Mouse (Mus musculus) frontal cortex, postnatal 14 days (tissue): Measurements from ENCODE around the gene Sumo1.
"Not testable (repeated sequence)": the region's sequence is repeated elsewhere in the genome, so short reads cannot be mapped to it uniquely, and the experiment has no call there.

Experiments
- DNase-seq, 2 experiments: peaks; one replicate each; pipeline ENCODE4 v3.0.0; 2022; ENCODE audit warnings: low spot score in 2 of 2

Sumo1 gene

DNA sequence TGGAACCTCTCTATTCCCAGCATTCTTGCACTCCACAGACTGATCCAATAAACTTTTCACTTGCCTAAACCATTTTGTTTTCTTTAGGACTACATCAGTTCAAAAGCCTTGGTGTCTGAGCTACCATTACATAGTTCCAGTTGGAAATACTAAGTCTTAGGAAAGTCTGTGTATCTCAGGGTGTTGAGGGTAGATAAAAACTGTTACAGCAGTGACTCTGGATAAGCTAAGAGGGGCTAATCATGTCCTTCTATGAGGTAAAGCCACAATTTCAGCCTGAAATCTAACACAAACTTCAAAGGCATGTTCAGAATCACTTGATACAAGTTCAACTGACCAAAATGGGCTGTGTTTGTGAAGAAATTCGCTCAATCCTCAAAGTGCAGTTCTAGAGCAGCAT, 34.3 kb downstream of the Sumo1 start:
- no peak for DNase-seq

- no peak for DNase-seq
These were observed 37.6 kb downstream of the Sumo1 start for GRCm38 (mm10) chr1:59633056-59633455.

GRCm38 (mm10) chr1:59631986-59632659, 38.5 kb downstream of the Sumo1 start:
- DNase-seq: no peak

DNA sequence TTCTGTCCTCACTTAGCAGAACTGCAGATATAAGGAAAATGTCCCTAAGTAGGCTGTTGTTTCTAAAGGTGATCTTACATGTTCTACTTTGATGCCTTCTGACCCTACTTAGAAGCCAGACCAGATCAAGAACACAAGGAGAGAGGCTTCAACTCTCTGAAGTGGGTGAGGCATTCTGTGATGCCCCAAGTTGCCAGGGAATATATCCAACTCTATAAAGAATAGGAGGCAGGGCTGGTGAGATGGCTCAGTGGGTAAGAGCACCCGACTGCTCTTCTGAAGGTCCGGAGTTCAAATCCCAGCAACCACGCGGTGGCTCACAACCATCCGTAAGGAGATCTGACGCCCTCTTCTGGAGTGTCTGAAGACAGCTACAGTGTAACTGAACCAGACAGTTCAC, 40.3 kb downstream of the Sumo1 start:
- not testable (repeated sequence) for DNase-seq

DNA sequence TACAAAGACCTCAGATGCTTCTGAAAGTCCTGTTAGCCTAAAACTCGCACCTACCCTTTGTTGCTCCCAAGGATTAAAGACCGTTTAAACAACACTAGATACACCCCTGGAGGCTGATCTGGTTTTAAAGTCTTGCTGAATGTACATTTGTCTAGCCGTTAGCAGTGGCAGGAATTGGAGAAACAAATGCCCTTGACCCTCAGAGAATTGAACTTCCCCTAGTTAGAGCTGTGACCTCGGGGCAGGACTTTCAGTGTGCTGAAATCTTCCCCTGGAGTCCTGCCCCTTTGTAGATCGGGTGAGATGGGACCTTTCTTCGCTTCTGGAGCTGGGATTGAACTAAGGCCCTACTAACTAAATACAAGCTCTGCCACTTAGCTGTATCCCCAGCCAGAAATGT, 41.4 kb downstream of the Sumo1 start:
- no peak for DNase-seq

GRCm38 (mm10) chr1:59625410-59625809, 45.2 kb downstream of the Sumo1 start:
- DNase-seq: no peak

DNA sequence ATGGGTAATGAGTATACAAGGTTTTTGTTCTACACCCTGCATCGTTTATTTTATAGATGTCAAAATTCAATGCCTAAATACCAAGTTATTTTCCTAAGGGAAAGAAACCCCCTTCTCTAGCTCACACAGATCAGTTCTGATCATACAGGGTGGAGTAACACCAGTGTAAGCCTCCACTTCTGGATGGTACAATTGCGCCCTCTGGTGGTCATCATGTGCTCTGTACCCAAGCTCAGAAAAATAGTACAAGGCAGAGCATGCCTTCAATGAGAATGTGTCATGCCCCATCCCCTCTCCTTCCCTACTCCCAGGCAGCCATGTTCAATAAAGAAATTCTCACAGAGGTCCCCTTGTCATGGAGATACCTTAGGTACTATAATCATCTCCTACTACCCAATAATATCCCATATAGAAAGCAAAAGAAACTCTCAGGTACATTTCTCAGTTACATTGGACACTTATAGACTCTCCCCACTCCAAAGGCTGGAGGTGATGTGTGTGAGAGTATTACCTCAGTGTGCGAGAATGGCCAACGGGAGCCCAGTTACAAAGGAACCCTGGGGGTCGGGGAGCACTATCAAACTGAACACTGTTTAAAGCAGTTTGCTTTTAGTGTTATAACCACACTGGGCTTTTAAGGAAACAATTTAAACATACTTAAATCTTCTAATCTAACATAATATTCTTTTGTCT, 47.2 kb downstream of the Sumo1 start:
- DNase-seq: peak; percentile 24 to 70

DNA sequence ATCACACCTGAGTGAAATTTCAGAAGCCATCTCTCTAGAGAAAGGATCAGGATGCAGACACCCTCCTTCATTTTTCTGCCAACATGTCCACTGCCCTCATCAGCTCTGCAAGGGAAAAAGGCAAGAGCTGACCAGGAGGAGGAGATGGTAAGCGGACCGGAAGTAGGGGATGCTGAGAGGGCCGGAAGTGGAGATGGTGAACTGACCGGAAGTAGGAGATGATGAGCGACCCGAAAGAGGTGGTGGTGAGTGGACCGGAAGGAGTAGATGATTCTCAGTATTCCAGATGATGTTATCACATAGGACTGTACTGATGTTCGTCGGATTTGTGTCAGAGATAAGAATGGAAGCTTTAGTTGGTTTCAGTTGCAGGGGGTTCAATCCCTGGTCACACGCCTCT, 51.4 kb downstream of the Sumo1 start:
- DNase-seq: no peak

DNA sequence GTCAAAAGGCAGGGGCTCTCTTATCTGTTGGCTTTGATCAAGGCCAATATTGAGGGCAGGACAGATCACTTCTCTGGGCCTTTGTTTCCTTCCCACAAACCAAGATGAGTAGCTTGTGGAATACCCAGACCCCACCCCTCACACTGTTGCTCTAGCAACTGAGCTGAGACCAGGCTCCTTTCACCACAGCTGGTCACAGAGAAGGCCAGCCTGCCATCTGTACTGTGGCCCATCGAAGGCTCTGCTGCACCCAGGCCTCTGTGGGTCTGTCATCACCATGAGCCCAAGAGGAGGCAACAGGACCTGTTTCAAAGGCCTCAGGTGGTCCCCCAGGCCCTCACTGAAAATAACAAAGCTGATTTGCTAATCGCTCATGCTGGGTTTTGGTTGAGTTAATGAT, 55.6 kb downstream of the Sumo1 start:
- no peak for DNase-seq

DNA sequence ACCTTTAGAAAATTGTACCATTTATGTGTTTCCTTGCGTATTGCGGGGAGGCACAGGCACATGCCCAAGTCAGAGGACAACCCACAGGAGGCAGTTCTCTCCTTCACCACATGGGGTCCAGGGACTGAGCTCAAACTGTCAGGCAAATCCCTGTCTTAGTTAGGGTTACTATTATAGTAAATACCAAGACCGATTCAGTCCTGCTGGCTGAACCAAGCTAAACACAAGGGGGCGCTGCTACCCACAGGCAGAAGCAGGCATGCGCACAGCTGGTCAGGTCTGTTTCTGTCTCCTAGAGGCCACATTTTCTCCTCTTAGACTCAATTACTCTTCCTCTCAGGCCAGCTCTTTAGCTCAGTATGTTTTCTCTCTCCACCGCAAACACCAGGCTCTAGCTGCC, 56.8 kb downstream of the Sumo1 start:
- peak in 1 of 2 experiments; percentile 17 for DNase-seq

DNA sequence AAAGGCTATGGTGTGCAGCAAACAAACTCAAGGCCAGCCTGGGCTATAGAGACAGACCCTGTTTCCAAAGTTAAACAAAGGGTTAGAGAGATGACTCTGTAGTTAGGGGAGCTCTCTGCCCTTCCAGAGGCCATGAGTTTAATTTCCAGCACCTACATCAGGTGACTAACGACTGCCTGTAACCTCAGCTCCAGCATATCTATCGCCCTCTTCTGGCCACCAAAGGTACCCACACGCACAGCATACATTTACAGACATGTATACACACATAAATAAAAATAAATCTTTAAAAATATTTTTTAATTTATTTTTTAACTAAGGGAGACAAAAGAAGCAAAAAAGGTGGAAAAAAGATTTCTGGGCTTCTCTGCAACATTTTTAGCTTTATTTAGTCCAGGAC, 59.7 kb downstream of the Sumo1 start:
- DNase-seq: no peak

DNA sequence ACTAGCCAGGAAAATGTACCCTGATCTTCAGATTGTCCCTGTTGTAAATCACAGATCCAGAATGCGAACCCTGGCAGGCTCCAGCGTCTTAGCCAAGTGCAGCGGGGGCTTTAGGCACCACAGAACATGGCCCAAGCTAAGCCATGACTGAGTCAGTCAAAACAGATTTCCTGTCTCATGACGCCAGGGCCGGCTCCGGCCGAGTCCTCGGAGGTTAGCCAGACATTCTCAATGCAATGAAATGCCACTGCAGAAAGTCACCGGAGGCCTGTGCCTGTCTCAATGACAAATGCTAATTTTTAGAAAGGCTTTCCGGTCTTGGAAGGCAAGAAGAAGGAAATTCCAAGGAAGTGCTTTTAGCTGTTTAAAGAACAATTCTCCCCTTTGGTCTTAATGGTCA, 60.7 kb downstream of the Sumo1 start:
- DNase-seq: no peak

- DNase-seq: no peak
These were observed 61.2 kb downstream of the Sumo1 start for GRCm38 (mm10) chr1:59609458-59609857.

GRCm38 (mm10) chr1:59608920-59609319, 61.7 kb downstream of the Sumo1 start:
- no peak for DNase-seq

GRCm38 (mm10) chr1:59608125-59608762, 62.4 kb downstream of the Sumo1 start:
- DNase-seq: no peak

DNA sequence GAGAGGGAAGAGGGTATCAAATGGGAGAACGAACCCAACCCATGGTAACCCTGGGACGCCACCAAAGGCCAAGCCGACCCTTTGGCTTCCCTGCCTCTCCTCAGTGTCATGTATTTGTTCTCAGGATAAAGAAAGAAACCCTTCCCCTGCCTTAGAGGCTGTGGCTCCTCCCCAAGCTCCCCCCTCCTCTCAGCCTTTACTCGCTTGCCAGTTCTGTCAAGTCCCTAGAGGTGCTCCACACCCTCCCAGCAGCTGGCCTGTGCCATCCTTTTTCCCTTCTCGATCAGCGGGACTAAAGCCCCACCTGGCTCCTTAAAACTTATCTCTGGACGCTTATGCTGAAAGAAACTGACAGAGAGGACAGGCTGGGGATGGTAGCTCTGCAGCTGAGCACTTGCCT, 63.6 kb downstream of the Sumo1 start:
- DNase-seq: no peak

DNA sequence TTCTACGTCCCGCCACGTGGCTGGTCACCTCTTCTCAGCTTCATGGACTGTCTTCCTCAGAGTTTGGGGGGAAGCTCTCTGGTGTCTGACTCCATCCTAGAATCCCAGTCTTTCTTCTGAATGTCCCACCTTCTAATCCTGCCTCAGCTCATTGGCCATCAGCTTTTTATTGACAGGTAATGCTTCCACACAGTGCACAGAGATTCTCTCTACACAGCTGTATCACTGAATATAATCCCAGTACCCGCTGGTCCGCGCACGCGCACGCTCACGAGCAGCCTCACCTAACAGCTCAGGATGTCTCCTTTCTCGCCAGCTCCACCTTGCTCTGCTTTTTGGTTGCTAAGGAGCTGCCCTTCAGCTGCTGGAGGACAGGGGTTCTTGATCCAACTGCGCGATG, 64.2 kb downstream of the Sumo1 start:
- no peak for DNase-seq

GRCm38 (mm10) chr1:59603893-59604292, 66.7 kb downstream of the Sumo1 start:
- DNase-seq: no peak

DNA sequence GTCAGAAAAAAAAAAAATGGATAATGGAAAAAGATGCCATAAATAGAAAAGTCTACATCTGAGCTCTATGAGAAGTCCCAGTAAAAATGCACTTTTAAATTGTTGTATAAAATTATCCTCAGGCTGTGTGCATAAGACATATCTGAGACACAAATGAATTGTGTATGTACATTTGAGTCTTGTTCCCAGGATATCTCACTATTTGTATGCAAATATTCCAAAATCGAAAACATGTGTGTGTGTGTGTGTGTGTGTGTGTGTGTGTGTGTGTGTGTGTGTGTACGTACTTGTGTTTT, 67.3 kb downstream of the Sumo1 start:
- DNase-seq: no peak

DNA sequence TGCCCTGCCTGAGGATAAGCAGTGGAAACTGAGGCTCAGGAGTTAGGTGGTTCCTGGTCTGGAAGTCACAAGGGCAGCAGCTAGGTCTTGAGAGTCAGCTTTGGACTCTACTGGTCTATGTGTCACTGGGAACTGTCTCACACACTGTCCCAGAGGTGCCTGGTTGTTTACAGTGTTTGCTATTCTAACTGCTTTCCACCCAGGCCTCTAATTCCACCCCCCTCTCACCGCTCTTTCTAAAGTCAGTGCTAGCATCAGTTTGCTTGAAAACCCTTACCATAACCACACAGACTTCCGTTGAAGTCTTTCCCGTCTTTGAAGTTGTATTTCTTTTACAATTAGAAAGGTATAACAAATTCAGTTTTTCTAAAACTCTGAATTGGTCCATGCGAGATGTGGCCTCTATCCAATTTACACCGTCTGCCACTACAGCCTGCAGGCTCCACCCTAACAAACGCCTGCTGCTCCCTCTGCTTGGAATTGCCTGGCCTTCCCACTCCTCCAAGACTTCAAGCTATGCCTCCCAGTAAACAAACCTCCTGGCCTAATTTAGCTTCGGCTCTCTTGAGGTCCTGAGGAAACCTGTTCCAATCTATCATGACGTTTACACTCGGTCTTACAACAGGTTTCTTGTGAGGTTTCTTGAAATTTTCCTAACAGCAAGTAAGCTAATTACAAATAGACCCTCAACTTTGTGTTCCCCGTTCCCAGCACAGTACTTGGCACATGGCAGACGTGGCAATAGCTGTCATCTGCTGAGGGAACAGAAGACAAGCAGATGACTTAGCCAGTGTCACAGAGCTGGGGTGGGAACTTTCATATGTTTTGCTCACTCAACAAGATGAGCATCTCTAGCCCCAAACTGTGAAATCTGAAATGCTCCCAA, 67.9 kb downstream of the Sumo1 start:
- no peak for DNase-seq

DNA sequence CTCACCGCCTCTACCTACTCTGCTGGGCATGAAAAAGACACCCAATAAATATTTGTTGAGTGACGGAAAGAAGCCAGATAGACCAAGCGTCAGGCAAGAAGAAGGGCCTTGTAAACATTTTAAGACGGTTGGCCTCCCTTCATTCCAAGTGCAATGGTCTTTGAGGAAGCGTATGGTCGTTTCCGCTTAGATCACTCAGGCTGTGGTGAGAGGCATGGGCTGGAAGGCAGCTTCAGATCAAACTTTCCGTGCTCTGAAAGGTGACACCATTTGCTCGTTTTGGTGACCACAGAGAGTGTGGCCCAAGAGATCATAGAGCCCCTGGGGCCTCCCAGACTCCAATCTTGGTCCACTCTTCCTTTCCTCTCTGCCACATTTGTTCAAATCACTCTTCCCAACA, 75.0 kb downstream of the Sumo1 start:
- no peak for DNase-seq

DNA sequence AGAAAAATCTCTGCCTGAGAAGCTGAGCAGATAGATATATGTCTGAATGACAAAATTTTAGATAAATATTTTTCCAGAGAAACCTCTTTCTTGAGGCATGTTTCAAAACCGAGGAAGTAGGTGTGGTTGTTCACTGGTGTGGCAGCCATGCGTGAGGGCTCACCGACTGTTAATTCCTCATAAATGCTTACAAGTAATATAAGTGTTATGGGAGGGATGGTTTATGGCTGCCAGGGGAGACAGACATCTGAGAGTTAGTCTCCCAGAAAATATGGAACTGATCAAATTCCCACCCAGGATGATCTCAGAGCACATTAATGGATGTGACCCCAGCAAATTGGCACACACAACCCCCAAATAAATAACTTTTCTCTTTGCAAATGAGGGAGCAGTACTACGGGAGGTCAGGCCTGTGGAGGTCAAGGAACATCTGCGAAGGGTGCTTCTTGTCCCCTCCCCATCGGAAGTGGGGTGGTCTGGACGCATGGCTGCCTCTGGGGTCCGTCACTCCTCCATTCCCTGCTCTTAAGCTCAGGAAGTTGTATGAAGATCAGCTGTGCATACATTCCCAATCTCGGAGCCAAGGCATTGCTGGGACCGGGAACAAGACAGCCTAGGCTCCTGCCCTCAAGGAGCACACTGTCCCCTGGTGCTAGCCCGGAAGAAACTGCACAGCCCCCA, 75.9 kb downstream of the Sumo1 start:
- no peak for DNase-seq
